Mouse (Mus musculus): Measurements from ENCODE around the gene Strip2.
A peak's percentile ranks its signal among the peaks of the same experiment; 100 is the strongest.

Strip2 gene

DNA sequence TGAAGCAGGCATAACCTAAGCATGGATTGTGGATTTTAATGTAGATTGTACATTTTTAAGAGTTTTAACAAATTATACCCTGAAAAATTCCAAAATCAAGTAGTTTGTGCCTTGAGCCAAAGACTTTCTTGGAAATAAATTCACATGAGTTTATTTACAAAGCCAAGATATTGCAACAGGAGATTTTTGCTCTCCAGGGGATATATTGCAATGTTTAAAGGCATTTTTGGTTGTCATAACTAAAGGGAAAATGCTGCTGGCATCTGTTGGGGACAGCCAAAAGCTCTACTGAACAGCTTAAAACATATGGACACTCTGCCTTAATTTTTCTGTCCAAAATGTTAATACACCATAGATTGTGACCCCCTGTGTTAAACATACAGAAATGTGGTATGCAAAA, 2.7 kb upstream of the Strip2 start:
- no peak for TF ChIP-seq NANOG (IDR thresholded peaks at IDR 0.05; ENCODE audit: borderline replicate concordance, low read length)
- no peak for TF ChIP-seq POU5F1 (IDR thresholded peaks at IDR 0.05; ENCODE audit: borderline replicate concordance, low read length)
- no peak for TF ChIP-seq CTCF (conservative IDR thresholded peaks at IDR 0.05; ENCODE audit: low read length)
- Histone ChIP-seq H3K36me3 (ENCODE audit: insufficient read depth, low read length) (peaks cover 6% of the 10 kb centered on the region), H3K9me3 (ENCODE audit: low read length) (no peaks in the 10 kb centered on the region), H3K4me1 (replicated peaks; ENCODE audit: low read depth, low read length) (peaks cover 16% of the 10 kb centered on the region), H3K27me3 (ENCODE audit: insufficient read depth, low read length) (peaks cover 32% of the 10 kb centered on the region), H3K4me3 (replicated peaks; ENCODE audit: low read length) (no peak overlapping the region)

DNA sequence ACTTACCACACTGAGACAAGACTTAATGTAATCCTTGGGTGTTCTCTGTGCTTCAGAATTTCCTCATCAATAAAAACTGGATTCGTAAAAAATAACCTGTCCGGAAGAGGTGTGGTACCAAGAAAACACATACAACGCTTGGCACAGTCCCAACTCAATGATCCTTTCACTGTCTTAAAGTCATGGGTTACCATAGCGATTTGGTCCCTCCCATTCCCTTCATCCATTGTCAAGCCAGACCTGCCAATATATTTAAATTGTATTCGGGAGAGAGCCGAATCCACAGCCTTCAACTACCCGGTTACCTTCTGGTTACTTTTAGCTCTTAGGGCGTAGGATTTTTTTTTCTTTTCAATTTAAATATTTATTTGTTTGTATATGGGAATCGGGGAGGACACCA, 976 bp upstream of the Strip2 start:
- H3K4me1 ChIP-seq (replicated peaks; ENCODE audit: low read depth, low read length), result peaks cover 16% of the 10 kb centered on the region
- peaks cover 3% of the 10 kb centered on the region; the same call in 1 of the 2 replicates for H3K36me3 ChIP-seq (ENCODE audit: insufficient read depth, low read length)
- TF ChIP-seq NANOG (IDR thresholded peaks at IDR 0.05; ENCODE audit: borderline replicate concordance, low read length) (no peak), POU5F1 (IDR thresholded peaks at IDR 0.05; ENCODE audit: borderline replicate concordance, low read length) (no peak), CTCF (conservative IDR thresholded peaks at IDR 0.05; ENCODE audit: low read length) (no peak)
- no peaks in the 10 kb centered on the region for H3K9me3 ChIP-seq (ENCODE audit: low read length)
- H3K4me3 ChIP-seq (replicated peaks; ENCODE audit: low read length), result peak overlapping the region; percentile 97
- peaks cover 44% of the 10 kb centered on the region for H3K27me3 ChIP-seq (ENCODE audit: insufficient read depth, low read length)

DNA sequence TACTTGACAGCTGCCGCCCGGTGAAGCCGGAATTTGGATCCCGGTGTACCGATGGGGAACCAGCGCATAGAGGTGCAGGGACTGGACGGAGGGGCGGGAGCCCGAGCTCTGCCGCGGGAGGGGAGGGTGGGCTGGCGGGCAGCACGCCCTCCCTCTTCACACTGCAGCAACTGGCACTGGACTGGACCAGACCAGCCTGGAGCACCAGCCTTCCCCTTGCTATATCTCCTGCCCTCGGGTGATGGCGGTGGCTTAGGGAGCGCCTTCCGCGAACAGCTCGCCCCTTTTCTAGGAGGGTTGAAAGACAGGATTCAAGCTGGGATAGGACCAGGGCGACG, 540 bp downstream of the Strip2 start:
- H3K36me3 ChIP-seq (ENCODE audit: insufficient read depth, low read length), result no peaks in the 10 kb centered on the region
- peaks cover 46% of the 10 kb centered on the region for H3K27me3 ChIP-seq (ENCODE audit: insufficient read depth, low read length)
- H3K4me1 ChIP-seq (replicated peaks; ENCODE audit: low read depth, low read length), result peaks cover 16% of the 10 kb centered on the region
- peak overlapping the region; percentile 97 for H3K4me3 ChIP-seq (replicated peaks; ENCODE audit: low read length)
- TF ChIP-seq CTCF (conservative IDR thresholded peaks at IDR 0.05; ENCODE audit: low read length) (no peak), POU5F1 (IDR thresholded peaks at IDR 0.05; ENCODE audit: borderline replicate concordance, low read length) (no peak), NANOG (IDR thresholded peaks at IDR 0.05; ENCODE audit: borderline replicate concordance, low read length) (no peak)
- no peaks in the 10 kb centered on the region for H3K9me3 ChIP-seq (ENCODE audit: low read length)

DNA sequence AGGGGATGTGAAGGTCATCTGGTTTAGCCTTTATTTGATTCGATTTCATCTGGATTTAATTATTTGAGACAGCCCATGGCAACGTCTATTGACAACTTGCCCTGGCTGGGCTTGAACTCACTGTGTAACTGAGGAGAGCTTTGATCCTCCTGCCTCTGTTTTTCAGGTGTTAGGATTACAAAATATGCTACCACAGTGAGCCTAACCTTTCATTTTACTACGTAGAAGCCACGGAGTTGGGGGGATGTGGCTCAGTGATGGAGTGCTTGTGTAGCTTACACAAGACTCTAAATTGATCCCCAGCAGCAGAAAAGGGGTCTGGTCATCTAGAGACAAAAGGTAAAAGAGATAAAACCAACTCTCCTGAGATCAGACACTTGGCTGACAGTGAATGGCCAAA, 1.1 kb downstream of the Strip2 start:
- Histone ChIP-seq H3K9me3 (ENCODE audit: low read length) (no peaks in the 10 kb centered on the region), H3K4me3 (replicated peaks; ENCODE audit: low read length) (peak overlapping the region; percentile 97), H3K27me3 (ENCODE audit: insufficient read depth, low read length) (peaks cover 46% of the 10 kb centered on the region), H3K36me3 (ENCODE audit: insufficient read depth, low read length) (no peaks in the 10 kb centered on the region), H3K4me1 (replicated peaks; ENCODE audit: low read depth, low read length) (peaks cover 16% of the 10 kb centered on the region)
- TF ChIP-seq NANOG (IDR thresholded peaks at IDR 0.05; ENCODE audit: borderline replicate concordance, low read length) (no peak), POU5F1 (IDR thresholded peaks at IDR 0.05; ENCODE audit: borderline replicate concordance, low read length) (no peak), CTCF (conservative IDR thresholded peaks at IDR 0.05; ENCODE audit: low read length) (no peak)

DNA sequence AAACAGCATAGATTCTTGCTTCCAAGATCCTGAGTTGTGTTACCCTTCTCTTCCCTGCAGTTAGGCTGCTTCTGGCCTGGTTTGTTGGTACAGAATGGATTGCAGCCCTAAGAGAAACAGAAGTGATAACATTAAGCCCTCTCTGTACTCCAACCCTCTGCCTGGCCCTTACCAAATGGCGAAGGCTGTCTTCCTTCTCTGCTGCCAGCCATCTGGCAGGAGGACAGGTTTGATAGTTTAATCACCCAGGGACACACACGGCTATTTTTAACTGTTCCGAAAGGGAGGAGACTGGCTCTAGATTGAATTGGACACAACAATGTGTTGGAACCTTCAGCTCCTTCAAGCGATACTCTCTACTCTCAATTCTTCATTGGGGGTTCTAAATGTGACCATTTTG, 6.7 kb downstream of the Strip2 start:
- H3K4me3 ChIP-seq (replicated peaks; ENCODE audit: low read length), result no peak overlapping the region
- H3K4me1 ChIP-seq (replicated peaks; ENCODE audit: low read depth, low read length), result peaks cover 12% of the 10 kb centered on the region
- peaks cover 26% of the 10 kb centered on the region for H3K27me3 ChIP-seq (ENCODE audit: insufficient read depth, low read length)
- no peaks in the 10 kb centered on the region for H3K9me3 ChIP-seq (ENCODE audit: low read length)
- TF ChIP-seq NANOG (IDR thresholded peaks at IDR 0.05; ENCODE audit: borderline replicate concordance, low read length) (no peak), POU5F1 (IDR thresholded peaks at IDR 0.05; ENCODE audit: borderline replicate concordance, low read length) (no peak), CTCF (conservative IDR thresholded peaks at IDR 0.05; ENCODE audit: low read length) (no peak)
- H3K36me3 ChIP-seq (ENCODE audit: insufficient read depth, low read length), result no peaks in the 10 kb centered on the region

DNA sequence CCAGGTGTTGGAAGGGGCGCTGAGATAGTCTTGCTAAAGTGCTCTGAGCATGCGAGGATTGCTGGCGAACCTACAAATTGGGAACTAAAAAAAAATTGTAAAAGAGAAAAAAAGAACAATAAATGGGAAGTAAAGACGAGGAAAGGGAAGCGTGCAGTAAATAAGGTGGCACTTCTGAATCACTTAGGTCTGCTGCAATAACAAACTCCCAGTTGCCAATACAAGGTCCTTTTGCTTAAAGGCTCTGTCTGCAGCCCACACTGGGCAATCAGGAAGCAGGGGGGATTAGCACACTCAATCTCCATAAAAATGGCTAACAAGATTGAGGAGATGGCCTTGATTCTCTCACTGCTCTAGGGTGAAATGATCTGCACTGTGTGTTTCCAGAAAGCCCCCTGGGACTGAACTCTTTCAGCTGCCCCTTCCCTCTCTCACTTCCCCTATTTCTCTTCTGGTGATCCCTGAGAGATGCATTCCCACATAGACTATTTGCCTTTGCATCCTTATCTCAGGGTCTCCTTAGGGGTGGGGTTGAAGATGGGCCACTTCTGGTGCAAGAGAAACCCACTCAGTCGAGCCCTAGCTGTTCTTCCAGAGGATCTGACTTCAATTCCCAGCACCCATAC, 8.9 kb downstream of the Strip2 start:
- Histone ChIP-seq H3K4me3 (replicated peaks; ENCODE audit: low read length) (no peak overlapping the region), H3K4me1 (replicated peaks; ENCODE audit: low read depth, low read length) (peaks cover 12% of the 10 kb centered on the region), H3K27me3 (ENCODE audit: insufficient read depth, low read length) (peaks cover 9% of the 10 kb centered on the region), H3K9me3 (ENCODE audit: low read length) (no peaks in the 10 kb centered on the region), H3K36me3 (ENCODE audit: insufficient read depth, low read length) (no peaks in the 10 kb centered on the region)
- TF ChIP-seq POU5F1 (IDR thresholded peaks at IDR 0.05; ENCODE audit: borderline replicate concordance, low read length) (no peak), NANOG (IDR thresholded peaks at IDR 0.05; ENCODE audit: borderline replicate concordance, low read length) (peak; percentile 34; the same call in 1 of the 2 replicates), CTCF (conservative IDR thresholded peaks at IDR 0.05; ENCODE audit: low read length) (no peak)

DNA sequence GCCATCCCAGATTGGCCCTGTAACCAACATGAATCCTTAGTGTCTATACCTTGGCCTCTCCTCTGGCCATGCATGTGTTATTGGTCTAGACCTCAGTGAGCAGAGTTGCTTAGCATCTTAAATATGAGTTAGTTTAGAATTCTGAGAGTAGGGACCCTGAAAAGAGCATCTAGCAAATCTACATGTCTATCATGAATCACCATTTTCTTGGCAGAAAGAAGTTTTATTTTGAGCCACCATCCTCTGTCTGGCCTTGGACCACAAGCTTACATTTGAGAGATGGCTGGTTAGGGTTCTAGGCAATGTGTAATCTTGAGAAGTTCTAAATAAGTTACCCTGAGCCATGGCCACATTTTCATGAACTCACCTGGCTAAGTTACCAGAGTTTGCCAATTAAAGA, 13.3 kb downstream of the Strip2 start:
- Histone ChIP-seq H3K27me3 (ENCODE audit: insufficient read depth, low read length) (no peaks in the 10 kb centered on the region), H3K36me3 (ENCODE audit: insufficient read depth, low read length) (no peaks in the 10 kb centered on the region), H3K9me3 (ENCODE audit: low read length) (no peaks in the 10 kb centered on the region), H3K4me1 (replicated peaks; ENCODE audit: low read depth, low read length) (peaks cover 10% of the 10 kb centered on the region), H3K4me3 (replicated peaks; ENCODE audit: low read length) (no peak overlapping the region)
- TF ChIP-seq CTCF (conservative IDR thresholded peaks at IDR 0.05; ENCODE audit: low read length) (no peak), NANOG (IDR thresholded peaks at IDR 0.05; ENCODE audit: borderline replicate concordance, low read length) (no peak), POU5F1 (IDR thresholded peaks at IDR 0.05; ENCODE audit: borderline replicate concordance, low read length) (no peak)

DNA sequence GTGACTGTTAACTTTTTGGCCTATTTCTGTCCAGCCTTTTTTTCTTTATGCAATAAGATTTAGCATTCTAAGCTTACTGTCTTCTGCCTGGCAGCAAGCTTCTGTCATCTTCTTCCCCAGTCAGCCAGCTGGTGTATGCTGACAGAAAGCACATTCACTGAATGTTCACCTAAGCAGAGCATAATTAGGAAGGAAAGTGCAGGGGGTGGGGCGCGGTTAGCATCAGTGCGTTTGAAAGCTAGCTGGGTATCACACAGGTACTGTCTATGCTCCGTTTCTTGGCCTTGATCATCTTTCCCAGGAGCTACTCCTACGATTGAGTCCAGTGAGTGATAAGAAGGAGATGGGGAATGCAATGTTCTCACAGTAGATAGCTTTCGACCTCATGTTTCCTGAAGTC, 13.9 kb downstream of the Strip2 start:
- TF ChIP-seq POU5F1 (IDR thresholded peaks at IDR 0.05; ENCODE audit: borderline replicate concordance, low read length) (no peak), CTCF (conservative IDR thresholded peaks at IDR 0.05; ENCODE audit: low read length) (no peak), NANOG (IDR thresholded peaks at IDR 0.05; ENCODE audit: borderline replicate concordance, low read length) (no peak)
- no peaks in the 10 kb centered on the region for H3K27me3 ChIP-seq (ENCODE audit: insufficient read depth, low read length)
- H3K4me3 ChIP-seq (replicated peaks; ENCODE audit: low read length), result no peak overlapping the region
- H3K36me3 ChIP-seq (ENCODE audit: insufficient read depth, low read length), result no peaks in the 10 kb centered on the region
- H3K9me3 ChIP-seq (ENCODE audit: low read length), result no peaks in the 10 kb centered on the region
- peaks cover 5% of the 10 kb centered on the region for H3K4me1 ChIP-seq (replicated peaks; ENCODE audit: low read depth, low read length)

DNA sequence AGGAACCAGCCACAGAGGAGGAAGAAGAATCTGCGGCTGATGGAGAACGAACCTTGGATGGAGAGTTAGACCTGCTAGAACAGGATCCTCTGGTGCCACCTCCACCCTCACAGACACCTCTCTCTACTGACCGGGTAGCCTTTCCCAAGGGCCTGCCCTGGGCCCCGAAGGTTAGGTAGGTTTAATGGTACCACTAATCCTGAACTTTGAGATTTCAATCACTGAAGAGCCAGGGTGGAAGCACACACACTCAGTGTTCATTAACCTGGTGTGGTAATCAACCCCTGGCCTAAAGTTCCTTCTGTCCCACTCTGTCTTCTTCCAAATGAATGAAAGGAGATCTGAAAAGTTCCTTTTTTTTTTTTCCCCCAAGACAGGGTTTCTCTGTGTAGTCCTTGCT, 14.4 kb downstream of the Strip2 start:
- Histone ChIP-seq H3K4me3 (replicated peaks; ENCODE audit: low read length) (no peak overlapping the region), H3K27me3 (ENCODE audit: insufficient read depth, low read length) (no peaks in the 10 kb centered on the region), H3K9me3 (ENCODE audit: low read length) (no peaks in the 10 kb centered on the region), H3K36me3 (ENCODE audit: insufficient read depth, low read length) (no peaks in the 10 kb centered on the region), H3K4me1 (replicated peaks; ENCODE audit: low read depth, low read length) (no peaks in the 10 kb centered on the region)
- no peak for TF ChIP-seq CTCF (conservative IDR thresholded peaks at IDR 0.05; ENCODE audit: low read length)
- TF ChIP-seq POU5F1 (IDR thresholded peaks at IDR 0.05; ENCODE audit: borderline replicate concordance, low read length), result no peak
- TF ChIP-seq NANOG (IDR thresholded peaks at IDR 0.05; ENCODE audit: borderline replicate concordance, low read length), result no peak
